Mouse (Mus musculus): ENCODE data around the gene Kcnip4. TPM values are rescaled to one million over a fixed set of nuclear protein-coding genes. Genes with fewer than 3 reads are reported as not detected.

Gene Kcnip4
- total and polyA plus RNA-seq, 2 experiments from 2014 or later = 22.6 to 30.1 TPM

GRCm38 (mm10) chr5:49419707-49420106 lies 105.0 kb downstream of the Kcnip4 start:
- ATAC-seq (ENCODE audit: low FRiP score) (no peak), DNase-seq (ENCODE audit: low spot score) (no peak)
- no peaks in the 10 kb centered on the region for H3K4me1 ChIP-seq (ENCODE audit: insufficient read depth, low read length)
- no peak overlapping the region for H3K27ac ChIP-seq (ENCODE audit: low read depth, low read length)
- no peak overlapping the region for H3K4me2 ChIP-seq (ENCODE audit: low read depth, low read length, poor library complexity, severe bottlenecking)
- TF ChIP-seq CTCF (IDR thresholded peaks at IDR 0.05) = no peak
- no peak overlapping the region for H3K9ac ChIP-seq (replicated peaks; ENCODE audit: low read length, poor library complexity, severe bottlenecking)
- no peaks in the 10 kb centered on the region for H3K36me3 ChIP-seq (ENCODE audit: insufficient read depth, low read length)
- no peaks in the 10 kb centered on the region for H3K27me3 ChIP-seq (ENCODE audit: insufficient read depth, low read length)
- no peaks in the 10 kb centered on the region for H3K9me3 ChIP-seq (ENCODE audit: low read length)
- no peak overlapping the region for H3K4me3 ChIP-seq (ENCODE audit: low read depth, low read length)

- no peak for ATAC-seq (ENCODE audit: low FRiP score)
- no peaks in the 10 kb centered on the region for H3K9me3 ChIP-seq (ENCODE audit: low read length)
- 73% methylated on average over 1 of the region's 1 CpGs for WGBS
These were observed 116.4 kb downstream of the Kcnip4 start for GRCm38 (mm10) chr5:49408351-49408750.

DNA sequence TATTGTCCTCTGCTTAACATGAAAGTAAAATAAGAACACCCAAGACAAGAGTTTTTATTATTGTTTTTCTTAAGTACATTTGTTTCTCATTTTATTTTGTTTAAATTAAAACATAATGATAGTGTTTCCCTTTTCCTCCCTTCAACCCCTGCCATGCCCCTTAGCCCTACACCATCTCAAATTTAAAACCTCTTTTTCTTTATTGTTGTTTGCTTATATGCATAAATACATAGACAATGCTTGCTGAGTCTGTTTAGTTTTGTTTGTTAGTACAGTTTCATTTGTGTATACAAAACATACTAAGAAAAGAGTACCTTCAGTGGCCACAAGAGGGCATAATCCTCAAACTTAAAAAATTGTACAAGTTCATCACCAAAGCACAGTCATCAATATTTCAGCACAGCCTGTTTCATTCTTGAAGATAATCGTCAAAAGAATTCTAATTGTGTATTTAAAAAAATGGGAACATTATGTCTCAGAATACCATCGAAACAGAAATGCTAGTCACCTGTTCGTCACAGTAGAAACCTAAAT lies 154.1 kb downstream of the Kcnip4 start:
- H3K4me2 ChIP-seq (ENCODE audit: low read depth, low read length, poor library complexity, severe bottlenecking) = no peak overlapping the region
- TF ChIP-seq CTCF (IDR thresholded peaks at IDR 0.05) = peak; percentile 85
- no peak overlapping the region for H3K4me3 ChIP-seq (ENCODE audit: low read depth, low read length)
- H3K27me3 ChIP-seq (ENCODE audit: insufficient read depth, low read length) = no peaks in the 10 kb centered on the region
- no peaks in the 10 kb centered on the region for H3K36me3 ChIP-seq (ENCODE audit: insufficient read depth, low read length)
- no peaks in the 10 kb centered on the region for H3K4me1 ChIP-seq (ENCODE audit: insufficient read depth, low read length)
- DNase-seq (ENCODE audit: low spot score) (peak; percentile 86), ATAC-seq (ENCODE audit: low FRiP score) (no peak)
- H3K9ac ChIP-seq (replicated peaks; ENCODE audit: low read length, poor library complexity, severe bottlenecking) = no peak overlapping the region
- H3K9me3 ChIP-seq (ENCODE audit: low read length) = no peaks in the 10 kb centered on the region
- no peak overlapping the region for H3K27ac ChIP-seq (ENCODE audit: low read depth, low read length)
- 46% methylated on average over 3 of the region's 3 CpGs for WGBS

More at GRCm38 (mm10) chr5:49408351-49408750, 116.4 kb downstream of the Kcnip4 start:
- no peak overlapping the region for H3K4me3 ChIP-seq (ENCODE audit: low read depth, low read length)
- TF ChIP-seq CTCF (IDR thresholded peaks at IDR 0.05) = no peak
- H3K27me3 ChIP-seq (ENCODE audit: insufficient read depth, low read length) = no peaks in the 10 kb centered on the region
- DNase-seq (ENCODE audit: low spot score) = no peak
- no peaks in the 10 kb centered on the region for H3K36me3 ChIP-seq (ENCODE audit: insufficient read depth, low read length)
- no peak overlapping the region for H3K4me2 ChIP-seq (ENCODE audit: low read depth, low read length, poor library complexity, severe bottlenecking)
- no peaks in the 10 kb centered on the region for H3K4me1 ChIP-seq (ENCODE audit: insufficient read depth, low read length)
- no peak overlapping the region for H3K27ac ChIP-seq (ENCODE audit: low read depth, low read length)
- no peak overlapping the region for H3K9ac ChIP-seq (replicated peaks; ENCODE audit: low read length, poor library complexity, severe bottlenecking)

- Histone ChIP-seq H3K9ac (replicated peaks; ENCODE audit: low read length, poor library complexity, severe bottlenecking) (no peak overlapping the region), H3K27me3 (ENCODE audit: insufficient read depth, low read length) (no peaks in the 10 kb centered on the region), H3K9me3 (ENCODE audit: low read length) (no peaks in the 10 kb centered on the region), H3K4me1 (ENCODE audit: insufficient read depth, low read length) (no peaks in the 10 kb centered on the region), H3K4me2 (ENCODE audit: low read depth, low read length, poor library complexity, severe bottlenecking) (no peak overlapping the region), H3K36me3 (ENCODE audit: insufficient read depth, low read length) (no peaks in the 10 kb centered on the region), H3K27ac (ENCODE audit: low read depth, low read length) (no peak overlapping the region), H3K4me3 (ENCODE audit: low read depth, low read length) (no peak overlapping the region)
- ATAC-seq (ENCODE audit: low FRiP score) (no peak), DNase-seq (ENCODE audit: low spot score) (peak; percentile 79)
- 52% methylated on average over 13 of the region's 13 CpGs for WGBS
- TF ChIP-seq CTCF (IDR thresholded peaks at IDR 0.05) = peak; percentile 92
These were observed 155.9 kb downstream of the Kcnip4 start for GRCm38 (mm10) chr5:49368636-49369423.

DNA sequence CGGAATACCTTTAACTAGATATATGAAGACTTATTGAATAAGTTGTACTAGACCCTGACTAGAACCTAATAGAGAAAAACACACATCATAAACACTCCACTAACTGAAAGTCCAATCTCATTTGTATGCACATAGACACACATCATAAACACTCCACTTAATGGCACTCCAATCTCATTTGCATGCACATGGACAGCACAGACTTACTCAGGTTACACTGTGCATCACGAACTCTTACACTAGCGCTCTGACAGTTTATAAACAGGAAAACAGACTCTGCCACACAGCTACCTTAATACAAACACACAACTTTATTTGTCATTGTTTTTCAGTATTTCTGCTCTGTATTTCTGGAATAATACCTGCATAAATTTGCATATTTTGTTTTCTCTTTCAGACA lies 168.3 kb downstream of the Kcnip4 start:
- no peaks in the 10 kb centered on the region for H3K27me3 ChIP-seq (ENCODE audit: insufficient read depth, low read length)
- WGBS = 84% methylated on average over 3 of the region's 3 CpGs
- no peak for ATAC-seq (ENCODE audit: low FRiP score)

GRCm38 (mm10) chr5:49352061-49352460 lies 172.6 kb downstream of the Kcnip4 start:
- H3K27me3 ChIP-seq (ENCODE audit: insufficient read depth, low read length) = no peaks in the 10 kb centered on the region
- 77% methylated on average over 5 of the region's 5 CpGs for WGBS
- no peak for ATAC-seq (ENCODE audit: low FRiP score)

More for the DNA sequence above, 168.3 kb downstream of the Kcnip4 start:
- Histone ChIP-seq H3K4me1 (ENCODE audit: insufficient read depth, low read length) (no peaks in the 10 kb centered on the region), H3K27ac (ENCODE audit: low read depth, low read length) (no peak overlapping the region), H3K9me3 (ENCODE audit: low read length) (no peaks in the 10 kb centered on the region), H3K4me2 (ENCODE audit: low read depth, low read length, poor library complexity, severe bottlenecking) (no peak overlapping the region), H3K9ac (replicated peaks; ENCODE audit: low read length, poor library complexity, severe bottlenecking) (no peak overlapping the region), H3K36me3 (ENCODE audit: insufficient read depth, low read length) (no peaks in the 10 kb centered on the region), H3K4me3 (ENCODE audit: low read depth, low read length) (no peak overlapping the region)
- no peak for DNase-seq (ENCODE audit: low spot score)
- no peak for TF ChIP-seq CTCF (IDR thresholded peaks at IDR 0.05)

More at GRCm38 (mm10) chr5:49352061-49352460, 172.6 kb downstream of the Kcnip4 start:
- no peaks in the 10 kb centered on the region for H3K9me3 ChIP-seq (ENCODE audit: low read length)
- H3K27ac ChIP-seq (ENCODE audit: low read depth, low read length) = no peak overlapping the region
- H3K4me1 ChIP-seq (ENCODE audit: insufficient read depth, low read length) = no peaks in the 10 kb centered on the region
- no peak for DNase-seq (ENCODE audit: low spot score)
- no peak overlapping the region for H3K9ac ChIP-seq (replicated peaks; ENCODE audit: low read length, poor library complexity, severe bottlenecking)
- no peak overlapping the region for H3K4me3 ChIP-seq (ENCODE audit: low read depth, low read length)
- H3K36me3 ChIP-seq (ENCODE audit: insufficient read depth, low read length) = no peaks in the 10 kb centered on the region
- no peak overlapping the region for H3K4me2 ChIP-seq (ENCODE audit: low read depth, low read length, poor library complexity, severe bottlenecking)
- TF ChIP-seq CTCF (IDR thresholded peaks at IDR 0.05) = peak; percentile 55

Measured in midbrain, postnatal 0 days (tissue).